Mouse (Mus musculus) cerebellum, postnatal 4 days (tissue): Measurements from ENCODE around the gene Stk32b.

Experiments used
- DNase-seq, 2 experiments: peaks; one replicate each; pipeline ENCODE4 v3.0.0; 2022; ENCODE audit warnings: low spot score in 2 of 2, mixed read lengths in 1 of 2

Gene Stk32b

DNA sequence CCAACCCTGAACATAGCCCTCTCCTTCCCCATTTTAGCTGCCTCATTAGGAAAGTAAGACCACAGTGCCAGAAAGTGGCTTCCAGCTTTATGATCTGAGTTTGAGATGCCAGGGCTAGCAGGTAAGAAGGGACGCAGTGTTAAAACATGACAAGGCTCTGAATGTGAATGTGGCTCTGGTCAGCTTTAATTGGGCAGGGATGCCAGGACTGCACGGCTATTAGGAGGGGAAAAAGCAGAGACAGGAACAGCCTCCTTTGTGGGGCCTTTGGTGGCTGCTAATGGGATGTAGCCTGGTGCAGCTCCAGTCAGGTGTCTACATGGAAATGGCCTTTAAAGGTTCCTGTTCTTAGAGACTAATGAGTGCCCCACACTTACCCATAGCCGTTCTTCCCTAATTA is 52.0 kb downstream of the Stk32b start:
- no peak for DNase-seq

DNA sequence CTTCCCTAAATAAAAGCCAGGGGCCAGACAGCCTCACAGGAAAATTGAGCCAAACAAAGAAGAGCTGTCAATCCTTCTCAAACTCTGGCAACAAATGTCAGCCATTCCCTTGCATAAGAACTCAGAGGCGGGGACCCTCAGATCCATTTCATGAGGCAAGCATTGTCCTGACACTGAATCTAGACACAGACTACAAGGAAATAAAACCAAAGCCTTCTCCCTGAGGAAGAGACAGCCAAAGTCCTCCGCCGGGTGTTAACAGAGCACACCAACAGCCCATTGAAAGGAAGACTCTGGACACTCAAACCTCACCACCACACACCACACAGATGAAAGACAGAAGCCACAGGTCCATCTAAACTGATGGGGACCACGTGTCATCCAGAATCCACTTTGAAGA is 57.8 kb downstream of the Stk32b start:
- no peak for DNase-seq

DNA sequence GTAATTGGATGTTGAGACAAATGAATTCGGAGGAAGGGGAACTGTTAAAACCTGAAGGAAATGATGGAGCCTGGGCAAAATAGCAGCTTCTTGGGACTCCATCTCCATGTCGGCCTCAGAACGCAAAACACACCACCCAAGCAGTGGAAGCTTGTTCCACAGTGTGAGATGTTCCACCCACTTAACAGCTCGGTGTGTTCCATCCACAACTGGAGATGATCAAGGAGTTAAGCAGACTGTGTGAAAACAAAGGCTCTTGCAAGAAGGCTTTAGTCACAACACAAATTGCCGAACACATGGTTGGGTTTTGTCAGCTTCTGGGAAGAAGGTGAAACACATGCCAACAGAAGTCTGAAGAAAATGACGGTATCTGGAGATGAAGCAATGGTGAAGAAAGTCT is 59.2 kb downstream of the Stk32b start:
- DNase-seq, result no peak

DNA sequence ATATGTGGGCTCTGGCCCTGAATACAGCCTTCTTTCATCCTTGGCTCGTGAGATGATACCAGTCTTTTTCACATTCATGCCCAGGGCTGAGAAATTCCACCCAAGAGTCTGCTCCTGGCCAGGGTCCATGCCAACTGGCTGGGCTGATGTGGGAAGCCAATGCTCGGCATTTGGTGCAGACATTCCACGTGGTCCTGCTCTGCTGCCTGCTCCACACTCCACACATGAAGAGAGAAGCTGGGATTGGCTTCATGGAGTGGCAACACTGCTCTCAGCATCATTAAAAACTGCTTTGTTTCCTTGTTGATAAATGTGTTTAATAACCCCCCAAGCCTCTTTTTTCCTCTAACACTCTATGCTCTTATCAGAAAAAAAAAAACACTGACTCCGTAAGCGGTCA is 61.8 kb downstream of the Stk32b start:
- no peak for DNase-seq

DNA sequence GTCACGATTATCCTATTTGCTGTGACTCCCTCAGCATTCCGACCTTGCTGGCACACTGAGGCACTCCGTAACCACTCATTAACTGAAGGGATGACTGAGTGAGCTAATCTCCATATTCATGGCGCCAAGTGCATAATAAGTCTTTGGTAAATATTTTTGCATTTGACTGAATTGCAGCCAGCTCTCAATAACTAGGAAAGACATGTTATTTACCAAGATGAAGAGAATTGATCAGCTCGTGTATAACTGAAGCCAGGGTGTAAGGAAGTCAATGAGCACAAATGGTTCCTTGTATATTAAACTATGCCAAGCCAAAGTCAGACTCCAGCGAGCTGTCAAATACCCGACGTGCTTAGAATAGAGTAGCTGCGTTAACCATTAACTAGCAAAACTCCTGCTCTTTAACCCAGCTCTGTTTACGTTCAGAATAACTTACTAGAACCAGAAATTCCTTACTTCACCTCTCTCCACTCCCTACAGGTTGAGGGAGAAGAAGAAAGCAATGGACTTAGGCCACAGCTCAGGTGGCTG is 66.2 kb downstream of the Stk32b start:
- DNase-seq, result no peak

DNA sequence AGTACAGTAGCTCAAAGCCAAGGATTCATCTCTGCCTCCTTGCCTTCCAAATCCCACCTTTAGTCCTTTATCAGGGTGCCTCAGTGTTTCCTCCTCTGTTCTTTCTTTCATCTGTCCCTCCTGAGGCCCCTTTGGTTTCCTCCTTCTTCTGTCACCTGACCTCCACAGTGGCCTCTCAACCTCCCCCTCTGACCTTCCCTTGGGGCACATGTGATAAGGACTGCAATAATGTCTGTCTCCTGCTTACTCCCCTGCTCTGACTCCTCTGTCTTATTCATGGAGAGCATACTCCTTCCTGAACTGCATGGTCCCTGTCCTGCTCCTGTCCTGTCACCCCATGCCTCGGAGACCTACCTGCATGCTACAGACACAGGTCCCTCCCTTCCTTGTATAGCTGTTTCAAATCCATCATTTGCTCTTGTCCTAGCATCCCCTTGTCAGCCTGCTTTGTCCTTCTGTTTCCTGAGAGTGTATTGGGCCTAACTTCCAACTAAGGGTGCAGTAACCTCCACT is 66.8 kb downstream of the Stk32b start:
- no peak for DNase-seq

DNA sequence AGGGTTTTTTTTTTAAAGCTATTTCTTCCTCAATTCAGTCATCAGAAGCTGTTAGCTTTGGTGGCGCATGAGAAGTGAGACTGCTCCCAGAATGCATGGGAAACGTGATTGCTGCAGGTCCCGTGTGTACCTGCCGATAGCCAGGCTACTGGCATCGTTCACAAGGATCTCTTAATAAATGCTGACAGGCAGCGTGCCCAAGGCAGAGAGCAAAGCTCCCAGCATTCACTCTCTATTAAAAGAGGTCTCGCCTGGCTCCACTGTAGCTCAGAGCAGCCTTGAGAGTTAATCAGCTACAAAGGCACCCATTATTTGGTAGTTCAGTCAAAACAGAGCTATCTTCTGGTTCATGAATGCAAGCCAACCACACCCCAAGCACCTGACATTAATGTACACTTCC is 72.9 kb downstream of the Stk32b start:
- DNase-seq, result no peak

DNA sequence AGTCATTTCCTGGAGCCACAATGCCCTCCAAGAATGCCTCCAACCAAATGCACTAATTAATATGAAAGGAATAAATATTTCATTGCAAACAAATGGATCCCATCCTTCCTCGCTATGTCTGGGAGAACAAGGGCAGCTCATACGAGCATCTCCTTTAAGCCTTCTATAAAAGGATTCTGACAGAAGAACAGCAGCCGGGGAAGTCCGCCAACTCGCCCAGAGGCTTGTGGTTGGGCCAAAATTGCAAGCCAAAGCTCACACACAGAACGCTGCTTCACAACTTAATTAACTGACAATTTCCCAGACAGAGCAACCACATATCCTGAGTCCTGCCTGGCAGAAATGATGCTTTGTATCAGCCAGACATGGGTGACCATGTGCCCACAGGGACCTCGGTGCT is 74.5 kb downstream of the Stk32b start:
- peak in 1 of 2 experiments; percentile 8 for DNase-seq

DNA sequence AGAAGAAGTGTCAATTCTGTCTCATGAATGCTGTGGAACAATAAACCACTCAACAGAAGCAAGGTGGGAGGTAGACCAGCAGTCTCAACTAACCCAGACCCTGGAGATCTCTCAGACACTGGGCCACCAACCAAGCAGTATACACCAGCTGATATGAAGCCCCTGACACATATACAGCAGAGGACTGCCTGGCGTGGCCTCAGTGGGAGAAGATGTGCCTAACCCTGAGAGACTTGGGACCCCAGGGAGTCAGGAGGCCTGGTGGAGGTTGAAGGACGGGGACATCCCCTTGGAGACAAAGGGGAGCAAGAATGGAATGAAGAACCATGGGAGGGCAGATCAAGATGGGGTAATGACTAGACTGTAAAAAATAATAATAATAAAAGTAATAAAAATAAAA is 82.2 kb downstream of the Stk32b start:
- no peak for DNase-seq

DNA sequence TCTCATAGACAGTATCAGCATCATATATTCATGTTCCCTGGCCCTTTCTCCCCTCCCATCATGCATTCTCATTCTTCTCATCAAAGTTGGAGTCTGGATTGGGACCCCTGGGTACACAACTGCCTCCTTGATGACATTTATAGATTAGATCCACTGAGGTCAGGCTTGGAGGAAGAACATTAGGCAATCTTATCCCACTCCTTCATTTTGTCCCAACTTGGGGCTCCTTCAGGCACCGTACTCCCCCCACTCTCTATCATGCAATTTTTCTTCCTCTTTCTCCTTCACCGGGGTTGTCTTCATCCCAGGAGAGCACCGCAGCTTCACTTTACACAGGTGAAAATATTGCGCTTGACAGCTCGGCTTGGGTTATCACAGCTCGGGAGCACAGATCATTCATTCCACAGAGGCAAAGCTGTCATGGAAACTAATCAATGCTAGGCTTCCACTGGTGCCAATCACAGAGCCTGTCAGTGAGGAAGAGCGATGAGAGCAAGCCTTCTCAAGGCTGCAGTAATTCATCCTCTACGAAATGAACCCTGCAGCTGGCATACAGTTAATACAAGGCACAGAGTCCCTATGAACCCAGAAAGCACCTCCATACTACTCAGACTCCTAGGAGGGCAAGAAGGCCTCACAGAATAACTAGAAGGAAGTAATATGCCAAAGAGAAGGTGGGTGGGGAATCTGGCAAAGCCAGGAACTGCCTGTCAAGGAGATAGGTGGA is 89.4 kb downstream of the Stk32b start:
- no peak for DNase-seq

DNA sequence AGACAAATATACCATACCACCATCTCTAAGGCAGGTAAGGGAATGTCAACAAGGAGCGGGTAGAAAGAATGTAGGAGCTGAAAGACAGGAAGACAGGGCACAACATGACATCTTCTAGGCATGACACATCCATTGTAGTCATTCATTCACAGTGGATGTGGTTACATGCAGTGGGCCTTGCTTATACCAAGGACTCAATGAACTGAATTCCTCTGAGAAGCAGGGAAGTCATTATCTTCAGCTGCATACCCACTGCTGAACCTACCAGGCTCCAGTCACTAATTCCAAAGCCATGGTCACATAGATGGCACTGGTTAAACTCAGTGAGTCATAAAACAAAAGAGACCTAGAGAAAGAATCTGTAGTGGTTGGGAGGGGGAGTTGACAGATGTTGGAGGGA is 105.1 kb downstream of the Stk32b start:
- no peak for DNase-seq

DNA sequence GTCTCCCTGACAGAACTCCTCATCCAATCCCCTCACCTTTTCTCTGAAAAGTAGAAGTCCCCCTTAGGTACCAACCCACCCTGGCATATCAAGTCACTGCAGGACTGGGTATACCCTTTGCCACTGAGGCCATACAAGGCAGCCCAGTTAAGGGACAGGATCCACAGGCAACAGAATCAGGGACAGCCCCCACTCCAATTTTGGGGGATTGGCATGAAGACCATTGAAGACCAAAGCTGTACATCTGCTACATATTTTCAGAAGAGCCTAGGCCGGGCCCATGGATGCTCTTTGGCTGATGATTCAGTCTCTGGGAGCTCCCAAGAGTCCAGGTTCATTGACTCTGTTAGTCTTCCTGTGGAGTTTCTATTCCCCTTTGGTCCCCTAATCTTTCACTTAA is 117.4 kb downstream of the Stk32b start:
- DNase-seq, result no peak

DNA sequence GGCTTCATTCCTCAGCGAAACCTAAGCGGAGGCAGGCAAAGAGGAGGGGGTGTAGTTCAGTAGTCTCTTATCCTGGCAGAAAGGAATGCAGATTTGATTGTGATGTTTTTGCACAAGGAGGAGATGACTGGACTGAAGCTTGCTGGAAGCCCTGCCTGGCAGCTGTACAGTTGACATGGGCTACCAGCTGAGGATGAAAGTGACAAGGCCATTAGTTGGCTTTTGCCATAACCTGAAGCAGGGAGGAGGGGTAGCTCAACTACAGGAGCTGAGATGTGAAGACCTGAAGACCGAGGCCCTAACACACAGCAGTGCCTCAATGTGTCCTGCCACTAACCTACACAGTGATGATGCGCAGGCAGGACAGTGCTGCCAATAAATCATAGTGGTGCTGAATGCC is 118.7 kb downstream of the Stk32b start:
- no peak for DNase-seq

DNA sequence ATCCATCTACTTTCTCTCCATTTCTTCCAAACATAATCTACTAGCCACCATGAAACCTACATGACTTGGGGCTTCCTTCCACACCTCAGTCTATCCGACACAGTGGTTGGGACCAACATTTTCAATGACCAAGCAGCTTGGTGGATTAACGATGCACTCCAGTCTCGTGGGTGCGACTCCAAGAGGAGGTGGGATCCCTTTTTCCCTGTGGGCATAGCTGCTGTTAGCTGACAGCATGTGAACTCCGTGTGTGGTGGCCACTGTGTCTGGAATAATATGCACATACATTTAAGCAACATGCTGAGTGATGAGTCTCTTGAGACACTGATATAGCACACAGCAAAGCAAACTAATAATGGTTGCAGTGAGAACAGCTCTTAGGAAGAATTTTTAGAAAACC is 124.6 kb downstream of the Stk32b start:
- DNase-seq, result no peak

DNA sequence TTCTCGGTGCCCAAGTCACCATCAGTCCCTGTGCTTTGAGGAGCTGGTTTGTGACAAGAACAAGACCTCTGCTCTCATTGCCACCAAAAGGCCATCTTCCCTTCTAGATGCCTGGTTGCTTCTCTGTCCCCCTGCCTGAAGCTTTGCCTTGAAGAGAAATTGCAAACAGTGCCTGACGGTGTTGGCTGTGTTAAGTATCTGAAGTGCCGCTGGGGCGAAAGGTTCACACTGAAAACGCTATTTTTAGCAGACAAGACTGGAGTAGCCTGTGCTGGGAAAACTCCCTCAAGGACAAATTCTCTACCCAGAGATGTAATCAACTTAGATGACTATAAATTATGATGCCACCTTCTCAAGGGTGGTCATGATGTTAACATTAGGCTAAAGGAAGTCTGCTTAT is 129.1 kb downstream of the Stk32b start:
- no peak for DNase-seq

DNA sequence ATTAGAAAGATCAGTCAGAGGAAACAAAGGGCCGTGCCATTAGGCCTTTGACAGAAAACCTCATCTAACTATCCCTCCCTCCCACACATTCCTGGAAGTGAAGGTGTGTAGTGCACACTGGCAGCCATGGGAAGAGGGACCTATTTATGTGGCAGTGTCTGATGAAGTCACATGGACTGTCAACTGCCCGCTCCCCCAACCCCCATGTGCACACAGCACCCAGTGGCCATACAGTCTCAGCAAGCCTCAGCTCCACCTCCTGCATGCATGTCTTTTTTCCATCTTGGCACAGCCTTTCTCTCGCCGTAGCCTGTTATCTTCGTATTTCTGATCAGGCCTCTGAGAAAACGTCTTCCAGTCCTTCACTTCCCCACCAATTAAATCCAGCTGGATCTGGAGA is 130.9 kb downstream of the Stk32b start:
- DNase-seq, result no peak

DNA sequence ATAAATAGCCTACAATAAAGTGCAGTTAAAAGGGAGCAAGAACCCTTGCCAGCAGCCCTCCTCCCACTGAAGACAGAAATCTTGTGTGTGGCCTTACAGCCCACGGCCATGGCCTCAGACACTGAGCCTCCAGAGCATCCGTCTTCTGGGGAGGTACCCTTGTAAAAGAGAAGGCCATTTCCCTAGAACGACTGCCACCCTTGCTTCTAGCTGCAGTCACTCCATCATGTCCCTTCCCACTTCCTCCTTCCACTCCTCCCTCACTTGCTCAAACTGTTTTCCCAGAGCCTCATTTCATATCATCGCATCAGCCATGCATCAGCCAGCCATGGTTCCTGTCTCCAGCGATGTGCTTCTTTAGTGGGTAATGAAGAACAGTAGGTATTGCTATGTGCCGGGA is 141.5 kb downstream of the Stk32b start:
- DNase-seq, result no peak

DNA sequence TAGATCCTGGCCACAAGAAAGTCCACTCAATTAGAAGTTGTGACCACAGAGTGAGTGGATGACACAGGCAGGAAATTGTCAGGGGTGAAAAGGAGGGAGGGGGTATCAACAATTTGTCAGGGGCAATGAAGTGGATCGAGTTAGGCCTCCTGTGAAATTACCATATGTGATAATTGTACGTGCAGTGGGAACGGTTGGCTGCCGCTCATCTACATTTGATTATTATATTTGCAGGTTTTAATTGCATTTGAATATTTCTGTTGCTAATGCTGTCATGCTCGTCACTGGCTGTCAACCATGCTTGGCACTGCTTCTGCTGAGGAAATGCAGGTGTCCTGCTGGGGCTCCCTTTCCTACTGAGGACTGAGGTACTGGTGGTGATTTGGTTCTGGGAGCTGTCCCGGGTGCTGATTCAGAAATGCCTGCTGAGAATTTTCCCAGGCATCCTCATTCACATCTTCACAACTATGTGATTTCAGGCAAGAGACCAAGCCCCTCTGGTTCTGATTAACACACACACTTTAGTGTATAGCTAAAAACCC is 159.6 kb downstream of the Stk32b start:
- DNase-seq, result no peak

DNA sequence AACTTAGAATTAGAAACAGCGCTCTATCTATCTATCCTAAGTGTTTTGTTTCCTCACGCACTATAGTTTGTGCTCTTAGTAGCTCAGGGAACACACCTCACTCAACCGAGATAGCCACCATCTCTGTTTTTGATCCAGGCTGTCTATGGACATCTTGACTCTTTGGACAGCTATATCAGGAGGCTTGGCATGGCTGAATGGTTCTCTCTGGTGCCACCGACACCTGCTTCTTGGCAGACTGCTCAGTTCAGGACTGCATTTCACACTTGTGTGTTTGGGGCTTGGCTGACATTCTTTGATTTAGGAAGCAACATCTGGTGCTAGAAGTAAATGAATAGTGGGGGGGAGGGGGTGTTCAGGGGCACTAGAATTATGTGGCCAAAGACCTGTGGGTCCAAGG is 162.7 kb downstream of the Stk32b start:
- no peak for DNase-seq

DNA sequence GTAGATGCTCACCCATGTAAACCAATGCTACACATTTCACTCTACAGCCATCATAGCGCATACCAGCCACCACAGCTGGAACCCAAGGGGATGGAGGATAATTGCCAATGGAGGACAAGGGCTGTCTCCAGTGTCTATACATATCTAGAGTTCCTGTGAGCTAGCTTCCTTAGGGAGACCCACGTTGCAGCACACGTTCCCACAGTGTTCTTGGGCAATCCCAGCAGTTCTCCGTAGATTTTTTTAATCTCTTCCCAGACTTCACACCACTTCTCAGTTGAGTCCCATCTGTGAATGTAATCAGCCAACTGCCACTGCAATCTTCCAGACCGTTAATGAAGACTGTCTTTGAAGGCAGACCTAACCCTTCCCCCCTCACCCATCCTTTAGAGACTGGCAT is 165.3 kb downstream of the Stk32b start:
- DNase-seq, result no peak

DNA sequence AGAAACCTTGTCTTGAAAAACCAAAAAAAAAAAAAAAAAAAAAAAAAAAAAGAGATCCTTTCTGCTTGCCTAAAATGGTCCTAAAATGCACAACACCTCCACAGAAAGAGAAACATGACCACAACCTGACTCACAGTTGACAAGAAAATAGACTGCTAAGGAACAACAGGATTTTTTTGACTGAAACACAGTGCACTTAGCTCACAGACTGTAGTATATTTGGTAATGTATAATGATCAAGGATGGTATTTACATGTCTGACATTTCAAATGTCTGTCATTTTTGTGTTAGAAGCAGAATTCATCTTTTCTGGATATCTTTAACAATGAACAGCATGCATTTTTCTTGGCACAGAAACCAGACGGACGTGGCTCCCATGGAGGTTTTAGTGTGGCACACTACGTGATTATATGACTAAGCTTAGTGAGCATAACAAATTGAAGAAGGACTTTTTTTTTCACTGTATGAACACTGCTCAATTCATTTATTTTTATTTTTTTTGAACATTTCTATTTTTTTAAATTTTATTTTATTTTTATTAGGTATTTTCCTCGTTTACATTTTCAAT is 181.2 kb downstream of the Stk32b start:
- DNase-seq, result no peak

DNA sequence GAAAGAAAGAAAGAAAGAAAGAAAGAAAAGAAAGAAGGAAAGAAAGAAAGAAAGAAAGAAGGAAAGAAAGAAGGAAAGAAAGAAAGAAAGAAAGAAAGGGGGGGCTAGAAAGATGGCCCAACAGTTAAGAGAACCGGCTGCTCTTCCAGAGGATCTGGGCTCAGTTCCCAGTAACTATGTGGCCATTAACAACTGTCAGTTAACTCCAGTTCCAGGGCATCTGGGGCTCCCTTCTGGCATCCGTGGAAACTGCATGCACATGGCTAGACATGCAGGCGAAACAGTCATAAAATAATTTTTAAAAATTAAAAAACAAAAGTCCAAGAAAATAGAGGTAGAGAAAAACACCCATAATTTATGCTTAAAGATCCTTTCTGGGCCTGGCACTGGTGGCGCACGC is 181.7 kb downstream of the Stk32b start:
- no peak for DNase-seq

DNA sequence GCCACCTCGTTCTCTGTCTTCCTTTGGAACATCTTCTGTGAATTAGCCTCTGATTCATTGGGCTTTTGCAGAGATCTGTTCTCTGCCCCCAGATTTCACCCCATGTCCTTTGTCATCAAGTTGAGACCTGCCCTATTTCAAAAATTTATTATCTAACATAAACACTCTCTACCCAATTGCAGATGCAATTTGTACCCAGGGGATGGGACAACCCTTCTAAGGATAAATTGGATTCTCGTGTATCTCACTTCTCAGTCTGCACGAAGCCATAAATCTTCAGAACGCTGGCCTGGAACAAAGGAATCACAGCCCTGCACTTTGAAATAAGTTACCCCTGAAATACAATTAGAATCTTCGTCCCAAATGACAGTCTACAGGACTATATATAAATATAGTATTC is 191.6 kb downstream of the Stk32b start:
- no peak for DNase-seq
